Mouse (Mus musculus) heart, postnatal 0 days (tissue): ENCODE measurements around the gene Eml3. TPM values are rescaled to one million over a fixed set of nuclear protein-coding genes. Genes with fewer than 3 reads are reported as not detected.
A peak's percentile ranks its signal among the peaks of the same experiment; 100 is the strongest.

Experiments used
- ATAC-seq: fragments of 200-750 bp; cut with Nextera tagmentation; 2 replicates; pipeline ENCODE4 v1.8.0; 2017; ENCODE audit warnings: low read depth, moderate number of reproducible peaks, moderate library complexity; ENCODE audit not compliant: insufficient read depth
- DNase-seq: peaks from one replicate; pipeline ENCODE4 v3.0.0-alpha.2; 2016; ENCODE audit warnings: low spot score
- H3K27ac ChIP-seq: fragments of 300-500 bp; sonication (generic); 2 replicates; pipeline ENCODE4 v1.5.1; 2014; ENCODE audit warnings: low read depth, mild to moderate bottlenecking
- H3K27me3 ChIP-seq: fragments of 300-500 bp; sonication (generic); 2 replicates; pipeline ENCODE4 v1.6.1; 2014; ENCODE audit warnings: low read length, mixed read lengths; ENCODE audit not compliant: control insufficient read depth, insufficient read depth
- H3K36me3 ChIP-seq: fragments of 300-500 bp; sonication (generic); replicated peaks from 2 replicates; pipeline ENCODE4 v1.6.1; 2014; ENCODE audit warnings: low read length, mixed read lengths; ENCODE audit not compliant: control insufficient read depth, insufficient read depth
- H3K4me1 ChIP-seq: fragments of 300-500 bp; sonication (generic); 2 replicates; pipeline ENCODE4 v1.6.1; 2014; ENCODE audit warnings: antibody characterized with exemption; ENCODE audit not compliant: control insufficient read depth, insufficient read depth
- H3K4me2 ChIP-seq: fragments of 300-500 bp; sonication (generic); 2 replicates; pipeline ENCODE4 v1.6.1; 2014; ENCODE audit warnings: low read depth, mild to moderate bottlenecking, low read length, moderate library complexity
- H3K4me3 ChIP-seq: fragments of 300-500 bp; sonication (generic); 2 replicates; pipeline ENCODE4 v1.5.1; 2014; ENCODE audit warnings: low read depth, low read length
- H3K9ac ChIP-seq: fragments of 300-500 bp; sonication (generic); replicated peaks from 2 replicates; pipeline ENCODE4 v1.6.1; 2014; ENCODE audit warnings: low read depth, low read length, mixed read lengths
- H3K9me3 ChIP-seq: fragments of 300-500 bp; sonication (generic); replicated peaks from 2 replicates; pipeline ENCODE4 v1.6.1; 2016; ENCODE audit warnings: low read length; ENCODE audit not compliant: control insufficient read depth
- CTCF ChIP-seq: IDR thresholded peaks from 2 replicates; pipeline ENCODE4 v1.5.1; 2016; ENCODE audit warnings: antibody characterized with exemption, control low read depth, low read depth
- EP300 ChIP-seq: IDR thresholded peaks from 2 replicates; pipeline ENCODE4 v1.6.1; 2016; ENCODE audit warnings: antibody characterized with exemption, low read depth
- WGBS: fragments of 180-500 bp; shearing (Covaris S2); extraction: QIAGEN DNeasy Blood & Tissue Kit; methylation state at CpG from one replicate; pipeline ENCODE4 v1.1.7; 2014; 5-methylcytosine and 5-hydroxymethylcytosine counted together
- polyA plus RNA-seq: library from polyadenylated mRNA; unstranded; fragments of >200 nt; fragmentation: Nextera tagmentation; extraction: Ambion mirVana; gene quantifications from 2 replicates; pipeline ENCODE4 v1.2.1, GENCODE M21; 2015
- total RNA-seq: library from RNA; depleted of rRNA; stranded (reverse); fragments of >200 nt; gene quantifications from 2 replicates; pipeline ENCODE4 v1.2.3, GENCODE M21; 2014; ENCODE audit warnings: low replicate concordance

The Eml3 gene
- total and polyA plus RNA-seq, 2 experiments from 2014 or later = 9.6 to 21.0 TPM

DNA sequence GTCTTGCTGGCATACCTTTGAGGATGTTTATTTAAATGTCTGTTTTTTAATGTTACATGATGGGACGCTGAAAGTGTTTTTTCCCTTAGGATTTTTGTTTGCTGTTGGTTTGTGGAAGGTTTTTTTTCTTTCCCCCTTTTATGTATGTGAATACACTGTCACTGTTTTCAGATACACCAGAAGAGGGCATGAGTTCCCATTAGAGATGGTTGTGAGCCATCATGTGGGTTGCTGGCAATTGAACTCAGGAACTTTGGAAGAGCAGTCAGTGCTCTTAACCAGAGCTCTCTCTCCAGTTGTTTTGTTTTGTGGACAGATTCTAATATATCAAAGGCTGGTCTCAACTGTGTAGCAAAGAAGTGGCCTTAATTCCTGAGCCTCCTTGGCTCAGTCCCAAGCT is 45.3 kb downstream of the Eml3 start:
- Histone ChIP-seq H3K4me3 (no peak overlapping the region), H3K36me3 (peaks cover 93% of the 10 kb centered on the region), H3K4me2 (no peak overlapping the region), H3K27ac (no peak overlapping the region), H3K9ac (no peak overlapping the region), H3K27me3 (no peaks in the 10 kb centered on the region), H3K9me3 (no peaks in the 10 kb centered on the region), H3K4me1 (no peaks in the 10 kb centered on the region)
- ATAC-seq (no peak), DNase-seq (no peak)
- no peak for TF ChIP-seq EP300
- TF ChIP-seq CTCF = no peak
- 77% methylated on average over 1 of the region's 1 CpGs for WGBS

DNA sequence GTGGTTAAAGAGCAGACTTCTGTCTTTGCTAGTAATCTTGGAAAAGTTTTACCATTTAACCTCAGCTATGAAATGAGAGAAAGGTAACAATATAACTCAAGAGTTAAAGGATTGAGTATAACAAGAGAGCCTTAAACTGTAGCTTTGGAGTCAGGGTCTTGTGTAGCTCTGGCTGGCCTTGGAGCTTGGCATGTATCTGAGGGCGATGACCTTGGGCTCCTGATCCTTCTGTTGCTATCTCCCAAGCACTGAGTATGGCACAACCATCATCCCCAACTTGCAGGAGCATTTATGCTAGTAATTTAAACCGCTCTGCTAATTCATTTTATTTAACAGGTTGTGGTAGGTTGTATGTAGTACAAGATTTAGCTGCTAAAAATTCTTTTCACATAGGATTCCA is 46.1 kb downstream of the Eml3 start:
- Histone ChIP-seq H3K9me3 (no peaks in the 10 kb centered on the region), H3K4me3 (no peak overlapping the region), H3K36me3 (peaks cover 85% of the 10 kb centered on the region)

DNA sequence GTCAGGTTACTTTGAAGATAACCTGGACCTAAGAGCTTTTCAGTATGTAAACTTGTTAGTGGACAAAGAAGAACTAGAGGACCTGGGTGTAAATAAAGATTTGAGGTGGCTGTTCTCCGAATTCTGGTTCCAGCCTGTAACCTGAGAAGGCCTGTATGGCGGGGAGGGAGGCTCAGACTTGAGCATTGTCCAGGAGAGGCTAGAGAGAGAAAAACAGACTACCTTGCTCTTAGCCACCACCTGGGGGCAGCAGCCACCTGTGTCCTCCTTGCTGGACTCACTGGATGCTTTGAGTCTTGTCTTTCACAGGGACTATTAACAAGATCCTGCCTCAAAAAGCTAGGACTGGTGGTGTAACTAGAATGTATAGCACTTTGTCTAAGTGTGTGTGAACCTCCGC is 47.2 kb downstream of the Eml3 start:
- H3K9me3 ChIP-seq = no peaks in the 10 kb centered on the region
- peak overlapping the region; percentile 54 for H3K27ac ChIP-seq
- ATAC-seq = peak; percentile 89
- no peak overlapping the region for H3K9ac ChIP-seq
- TF ChIP-seq CTCF = peak; percentile 90
- TF ChIP-seq EP300 = no peak
- peak; percentile 82 for DNase-seq
- H3K36me3 ChIP-seq = peaks cover 74% of the 10 kb centered on the region
- WGBS = 41% methylated on average over 3 of the region's 3 CpGs
- no peaks in the 10 kb centered on the region for H3K27me3 ChIP-seq
- H3K4me2 ChIP-seq = no peak overlapping the region
- H3K4me3 ChIP-seq = no peak overlapping the region
- H3K4me1 ChIP-seq = peaks cover 1% of the 10 kb centered on the region; the same call in 1 of the 2 replicates

More for the DNA sequence above, 46.1 kb downstream of the Eml3 start:
- H3K9ac ChIP-seq = no peak overlapping the region
- H3K27me3 ChIP-seq = no peaks in the 10 kb centered on the region
- no peaks in the 10 kb centered on the region for H3K4me1 ChIP-seq
- ATAC-seq (no peak), DNase-seq (no peak)
- peak overlapping the region; percentile 7; the same call in 1 of the 2 replicates for H3K27ac ChIP-seq
- no peak overlapping the region for H3K4me2 ChIP-seq
- WGBS = 94% methylated on average over 2 of the region's 2 CpGs
- TF ChIP-seq CTCF = no peak
- TF ChIP-seq EP300 = no peak

DNA sequence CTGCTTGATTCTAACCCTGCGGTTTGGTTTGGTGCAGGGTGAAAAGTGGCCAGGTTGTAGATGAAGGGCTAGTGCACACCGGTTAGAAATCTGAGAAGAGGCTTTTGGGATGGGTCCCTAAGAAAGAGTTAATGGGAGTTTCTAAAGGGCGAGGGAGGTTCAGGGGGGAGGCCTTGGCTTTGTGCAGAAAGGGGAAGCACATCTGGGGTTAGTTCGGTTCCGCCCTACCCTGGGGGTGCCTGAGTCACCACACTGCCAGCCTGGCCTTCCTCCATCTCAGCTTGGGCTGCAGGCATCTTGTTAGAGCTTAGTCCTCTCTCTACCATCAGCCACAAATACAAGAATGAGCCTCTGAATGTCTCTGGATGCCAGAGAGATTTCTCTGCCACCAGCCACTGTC is 51.4 kb downstream of the Eml3 start:
- H3K27me3 ChIP-seq = no peaks in the 10 kb centered on the region
- no peak overlapping the region for H3K4me3 ChIP-seq
- peaks cover 44% of the 10 kb centered on the region for H3K4me1 ChIP-seq
- peaks cover 34% of the 10 kb centered on the region for H3K36me3 ChIP-seq
- DNase-seq = no peak
- no peaks in the 10 kb centered on the region for H3K9me3 ChIP-seq
- 56% methylated on average over 5 of the region's 5 CpGs for WGBS
- ATAC-seq = no peak
- H3K9ac ChIP-seq = no peak overlapping the region
- TF ChIP-seq EP300 (no peak), CTCF (no peak)
- H3K4me2 ChIP-seq = no peak overlapping the region
- H3K27ac ChIP-seq = peak overlapping the region; percentile 41

DNA sequence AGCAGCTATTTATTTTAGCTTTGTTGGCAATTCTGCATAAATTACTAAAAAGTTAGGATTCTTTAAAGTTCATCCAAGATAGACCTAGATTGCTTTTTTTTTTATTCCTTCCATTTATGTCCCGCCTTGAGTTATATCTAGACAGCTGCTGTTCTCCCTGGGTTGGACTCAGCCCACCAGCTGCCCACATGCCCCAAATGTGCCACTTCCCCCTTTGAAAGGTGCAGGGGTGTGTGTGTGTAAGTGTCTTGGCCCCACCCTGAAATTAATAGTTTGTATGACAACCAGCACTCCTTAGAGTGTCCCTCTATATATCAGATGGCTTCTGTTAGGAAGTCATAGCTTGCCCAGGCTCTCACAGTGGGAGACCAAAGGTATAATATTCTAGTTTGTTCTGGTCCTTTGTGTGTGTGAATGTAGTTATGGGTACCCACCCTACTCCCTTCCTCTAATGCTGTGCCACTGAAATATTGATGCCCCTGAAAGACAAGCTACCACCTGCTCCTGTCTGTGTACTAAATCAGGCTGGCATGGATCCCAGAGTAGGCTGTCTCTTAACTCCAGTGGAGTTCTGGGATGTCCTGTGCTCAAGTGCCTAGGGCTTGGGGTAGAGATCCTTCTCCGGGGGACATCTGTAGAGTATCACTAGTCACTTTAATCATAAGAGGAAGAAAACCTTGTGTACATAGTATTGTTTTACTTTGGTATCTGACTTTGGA is 52.3 kb downstream of the Eml3 start:
- H3K9me3 ChIP-seq = no peaks in the 10 kb centered on the region
- H3K36me3 ChIP-seq = peaks cover 28% of the 10 kb centered on the region
- H3K27me3 ChIP-seq = no peaks in the 10 kb centered on the region
- ATAC-seq (0 out of 2 replicates have a peak, but pooled peaks have one; percentile 31), DNase-seq (no peak)
- H3K9ac ChIP-seq = no peak overlapping the region
- no peak overlapping the region for H3K4me2 ChIP-seq
- peak overlapping the region; percentile 41 for H3K27ac ChIP-seq
- H3K4me1 ChIP-seq = peaks cover 51% of the 10 kb centered on the region
- 48% methylated on average over 2 of the region's 2 CpGs for WGBS
- TF ChIP-seq EP300 (no peak), CTCF (no peak)
- H3K4me3 ChIP-seq = no peak overlapping the region
